In the genomic region with DNA sequence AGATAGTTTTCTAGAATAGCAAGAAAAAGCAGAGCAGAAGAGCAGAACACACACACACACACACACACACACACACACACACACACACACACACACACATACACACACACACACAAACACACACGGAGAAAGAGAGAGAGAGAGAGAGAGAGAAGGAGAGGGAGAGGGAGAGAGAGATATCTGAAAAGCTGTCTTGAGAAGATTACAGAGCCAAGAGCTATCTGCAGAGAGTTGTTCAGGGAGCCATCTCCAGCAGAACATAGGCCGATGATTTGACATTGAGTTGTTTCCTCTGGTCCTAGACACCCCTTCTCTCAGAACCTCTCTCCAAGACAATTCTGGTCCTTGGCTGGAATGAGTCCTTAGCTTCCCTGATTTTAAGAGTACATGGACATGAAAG, we compare ENCODE assay signal across 27 mouse cellular contexts.
"Had no signal": no experiment of that assay in that cellular context is flagged by ENCODE, and none has a peak within 500 bp of the region (broad histone marks: within the 10 kb centered on the region; RNA-seq: fewer than 3 reads in every experiment).

No protein-coding gene starts in this region.

- H3K9me3 ChIP-seq: embryonic facial prominence, embryonic 10.5 days; embryonic facial prominence, embryonic 12.5 days; embryonic facial prominence, embryonic 13.5 days; embryonic facial prominence, embryonic 15.5 days; forebrain, embryonic 10.5 days; forebrain, embryonic 12.5 days; forebrain, embryonic 13.5 days; forebrain, embryonic 15.5 days had no signal

- DNase-seq: cerebellum, adult 8-10 months; cerebellum, adult 9-10 months; cerebellum, adult 9-11 months; cerebellum, postnatal 10 days; cerebellum, postnatal 14 days; cerebellum, postnatal 25 days; cerebellum, postnatal 36 days; embryo, embryonic 11 days; forebrain, postnatal 0 days; gastrocnemius, adult 2 months; gastrocnemius, postnatal 10 days; gastrocnemius, postnatal 14 days; gastrocnemius, postnatal 25 days; gastrocnemius, postnatal 36 days; heart, adult 18-20 months; heart, adult 2 months had no signal

- H3K27me3 ChIP-seq: embryonic facial prominence, embryonic 12.5 days; embryonic facial prominence, embryonic 13.5 days; embryonic facial prominence, embryonic 15.5 days; forebrain, embryonic 12.5 days; forebrain, embryonic 13.5 days; forebrain, embryonic 15.5 days had no signal

- ATAC-seq: forebrain, embryonic 13.5 days; forebrain, embryonic 14.5 days; forebrain, embryonic 15.5 days; forebrain, embryonic 16.5 days; forebrain, postnatal 0 days had no signal

- H3K4me2 ChIP-seq: embryonic facial prominence, embryonic 12.5 days; embryonic facial prominence, embryonic 13.5 days; embryonic facial prominence, embryonic 15.5 days; forebrain, embryonic 12.5 days; forebrain, embryonic 13.5 days; forebrain, embryonic 15.5 days had no signal

- H3K27ac ChIP-seq: embryonic facial prominence, embryonic 10.5 days; embryonic facial prominence, embryonic 12.5 days; embryonic facial prominence, embryonic 13.5 days; embryonic facial prominence, embryonic 15.5 days; forebrain, embryonic 10.5 days; forebrain, embryonic 12.5 days; forebrain, embryonic 13.5 days; forebrain, embryonic 15.5 days; gastrocnemius, adult 2 months; heart, adult 2 months had no signal

- H3K4me3 ChIP-seq: embryonic facial prominence, embryonic 10.5 days; embryonic facial prominence, embryonic 12.5 days; embryonic facial prominence, embryonic 13.5 days; embryonic facial prominence, embryonic 15.5 days; erythroblast, embryonic 14.5 days; forebrain, embryonic 10.5 days; forebrain, embryonic 12.5 days; forebrain, embryonic 13.5 days; forebrain, embryonic 15.5 days; gastrocnemius, adult 2 months; heart, adult 2 months had no signal

- H3K9ac ChIP-seq: embryonic facial prominence, embryonic 12.5 days; embryonic facial prominence, embryonic 13.5 days; embryonic facial prominence, embryonic 15.5 days; forebrain, embryonic 12.5 days; forebrain, embryonic 13.5 days; forebrain, embryonic 15.5 days; forebrain, postnatal 0 days had no signal

- H3K4me1 ChIP-seq: embryonic facial prominence, embryonic 10.5 days; embryonic facial prominence, embryonic 12.5 days; embryonic facial prominence, embryonic 13.5 days; embryonic facial prominence, embryonic 15.5 days; forebrain, embryonic 10.5 days; forebrain, embryonic 12.5 days; forebrain, embryonic 13.5 days; forebrain, embryonic 15.5 days had no signal

- H3K36me3 ChIP-seq: embryonic facial prominence, embryonic 10.5 days; embryonic facial prominence, embryonic 12.5 days; embryonic facial prominence, embryonic 13.5 days; embryonic facial prominence, embryonic 15.5 days; forebrain, embryonic 10.5 days; forebrain, embryonic 12.5 days; forebrain, embryonic 15.5 days had no signal
